Mouse (Mus musculus) induced T-regulatory cell, adult 2 months (primary cell): ENCODE results near the gene P2rx1.

Experiments
- DNase-seq: peaks from one replicate; pipeline ENCODE4 v3.0.0-alpha.2; 2012; ENCODE audit warnings: low read depth

Gene P2rx1

DNA sequence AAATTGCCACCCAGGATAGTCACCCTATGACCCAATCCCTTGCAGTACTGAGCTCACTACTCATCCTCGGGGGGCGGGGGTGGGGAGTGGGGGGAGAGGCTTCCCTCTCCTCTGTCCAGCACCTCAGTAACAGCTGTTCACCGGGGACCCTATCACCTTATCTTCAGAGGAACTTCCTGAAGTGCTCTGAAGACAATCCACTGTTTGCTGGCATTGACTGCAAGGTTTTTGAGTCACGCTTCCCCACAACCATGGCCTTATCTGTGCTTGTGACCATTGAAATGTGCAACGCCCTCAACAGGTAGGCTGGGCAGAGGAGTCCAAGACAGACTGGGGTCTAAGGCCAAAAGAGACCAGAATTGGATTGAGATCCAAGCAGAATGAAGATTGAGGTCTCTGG is 11.1 kb upstream of the P2rx1 start:
- no peak for DNase-seq

DNA sequence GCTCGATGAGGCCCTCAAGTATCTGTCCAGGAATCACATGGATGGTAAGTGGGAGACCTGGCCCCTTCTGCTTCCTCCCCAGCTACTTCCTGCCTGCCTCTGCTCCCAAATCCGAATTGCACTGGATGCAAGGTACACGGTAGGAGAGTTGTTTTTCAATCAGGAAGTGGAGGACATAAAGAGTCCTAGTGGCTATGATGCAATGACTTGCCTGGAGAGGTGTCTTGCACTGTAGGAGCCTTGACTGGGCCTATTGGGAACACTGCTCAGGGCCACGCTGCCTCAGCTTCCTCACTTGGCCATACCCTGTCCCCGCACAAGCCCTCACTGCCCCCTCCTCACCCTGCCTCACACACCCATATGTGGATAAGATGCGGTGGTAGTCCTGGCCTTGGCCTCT is 9.9 kb upstream of the P2rx1 start:
- DNase-seq = no peak

DNA sequence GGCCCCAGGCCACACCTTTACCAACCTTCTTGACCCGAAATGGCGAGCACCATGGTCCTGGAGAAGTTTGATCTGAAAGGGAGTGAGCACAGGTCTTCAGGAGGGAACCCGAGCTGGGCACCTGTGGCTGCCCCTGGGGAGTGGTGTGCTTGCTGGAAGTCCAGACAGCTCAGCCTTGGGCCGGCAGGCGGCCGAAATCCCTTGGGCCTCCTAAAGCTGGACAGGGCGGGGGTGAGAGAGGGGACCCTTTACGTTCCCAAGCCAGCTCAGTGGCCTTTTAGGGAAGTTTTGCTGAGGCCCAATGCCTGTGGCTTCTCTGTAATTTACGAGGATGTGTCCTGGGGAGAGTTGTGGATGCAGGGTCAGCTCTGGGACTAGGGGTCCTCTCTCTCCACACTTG is 8.2 kb upstream of the P2rx1 start:
- no peak for DNase-seq

DNA sequence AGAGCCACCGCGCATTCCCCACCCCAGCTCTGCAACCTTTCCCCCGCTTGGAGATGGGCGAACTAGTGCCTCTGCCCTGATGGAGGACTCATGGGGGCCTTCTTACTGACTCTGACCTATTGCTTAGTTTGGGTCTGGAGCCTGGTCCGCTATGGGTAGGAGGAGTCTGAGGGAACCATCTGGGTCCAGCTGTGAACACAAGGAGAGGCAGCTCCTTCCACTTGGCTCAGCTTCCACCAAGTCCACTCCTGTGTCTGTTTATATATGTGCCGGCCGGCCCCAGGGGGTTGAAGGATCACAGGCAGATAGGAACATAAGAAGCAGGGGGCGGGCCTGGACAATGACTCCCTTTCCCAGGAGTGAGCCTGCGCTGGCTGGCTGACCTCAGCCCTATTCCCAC is 6.9 kb upstream of the P2rx1 start:
- DNase-seq = no peak

DNA sequence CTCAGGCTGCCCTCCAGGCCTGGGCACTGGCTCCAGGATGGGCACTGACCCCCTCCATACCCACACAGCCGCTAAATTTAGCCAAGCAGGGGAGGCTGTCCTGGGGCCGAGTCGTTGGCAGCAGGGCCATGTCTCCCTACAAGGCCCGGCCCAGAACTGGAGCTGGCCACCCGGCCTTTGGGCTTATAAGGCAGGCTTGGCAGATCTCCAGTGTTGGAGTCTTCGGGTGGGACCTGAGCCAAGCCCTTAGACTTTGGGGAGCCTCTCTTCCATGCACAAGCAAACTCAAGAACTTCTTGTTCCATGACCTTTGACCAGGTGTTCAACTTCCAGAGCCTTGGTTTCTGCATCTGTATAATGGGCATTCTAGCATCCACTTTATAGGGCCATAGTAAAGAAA is 2.6 kb upstream of the P2rx1 start:
- DNase-seq = no peak

DNA sequence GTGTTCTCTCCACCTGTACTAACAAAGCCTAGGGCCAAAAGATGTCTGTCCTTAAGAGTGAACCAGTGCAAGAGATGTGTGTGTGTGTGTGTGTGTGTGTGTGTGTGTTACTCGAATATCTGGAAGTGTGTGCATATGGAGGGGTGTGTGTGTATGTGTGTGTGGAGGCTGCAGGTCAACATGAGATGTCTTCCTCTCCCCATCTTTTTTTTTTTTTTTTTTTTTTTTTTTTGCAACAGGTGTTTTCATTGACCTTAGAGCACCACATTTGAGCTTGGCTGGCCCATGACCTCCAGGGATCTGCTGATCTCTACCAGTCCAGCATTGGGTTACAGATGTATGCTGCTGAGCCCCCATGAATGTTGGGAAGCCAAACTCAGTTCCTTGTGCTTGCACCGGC is 2.1 kb upstream of the P2rx1 start:
- DNase-seq = no peak

DNA sequence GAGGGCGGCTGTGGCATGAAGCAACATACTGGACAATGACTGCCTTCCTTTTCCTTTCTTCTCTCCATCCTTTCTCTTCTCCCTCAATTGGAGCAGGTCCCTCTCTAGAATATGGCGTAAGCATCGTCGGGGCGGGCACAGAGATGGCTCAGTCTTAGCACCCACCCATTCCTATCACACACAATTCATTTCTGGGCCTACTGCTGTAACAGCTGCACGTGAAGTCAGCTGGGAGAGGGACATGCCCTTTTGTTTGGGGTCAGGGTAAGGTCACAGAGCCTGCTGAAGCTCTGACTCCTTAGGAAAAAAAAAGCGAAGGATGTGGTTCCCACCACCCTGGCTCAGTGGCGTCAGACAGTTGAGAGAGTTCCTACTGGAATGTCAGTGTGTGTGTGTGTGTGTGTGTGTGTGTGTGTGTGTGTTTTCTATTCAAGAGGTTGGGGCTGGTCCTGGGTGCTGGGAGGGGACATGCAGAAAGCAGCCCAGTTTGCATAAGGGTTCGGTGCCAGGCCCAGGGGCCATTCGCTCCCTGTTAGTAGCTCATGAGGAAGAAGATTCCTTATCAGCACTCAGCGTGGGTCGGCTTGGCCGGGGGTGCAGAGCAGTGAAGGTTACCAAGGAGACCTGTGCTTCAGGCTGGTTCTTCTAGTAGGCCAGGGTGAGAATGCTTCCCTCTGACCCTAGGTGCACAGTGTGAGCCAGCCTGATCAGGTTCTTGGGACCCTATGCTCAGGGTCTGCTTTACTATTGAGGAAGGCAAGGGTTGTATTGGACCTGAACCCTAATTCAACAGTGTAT is 1.2 kb upstream of the P2rx1 start:
- no peak for DNase-seq

DNA sequence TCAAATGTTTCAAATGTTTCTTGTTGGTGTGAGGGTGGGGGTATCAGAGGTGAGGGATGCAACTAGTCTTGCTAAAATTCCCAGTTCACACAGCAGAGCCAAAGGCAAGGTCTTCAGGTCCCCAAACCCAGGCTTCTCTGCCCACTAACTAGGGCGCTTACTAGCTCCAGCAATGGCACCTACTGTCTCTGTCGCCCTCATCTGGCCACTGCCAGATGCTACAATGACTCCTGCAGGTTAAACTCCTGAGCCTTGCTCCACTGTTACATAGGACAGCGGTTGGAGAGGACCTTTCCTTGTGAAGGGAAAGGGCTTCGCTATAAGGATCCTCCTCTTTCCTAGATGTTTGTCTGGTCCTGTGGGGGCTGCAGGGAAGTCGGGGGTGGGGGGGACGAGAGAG is 2.1 kb downstream of the P2rx1 start:
- DNase-seq = peak; percentile 81

DNA sequence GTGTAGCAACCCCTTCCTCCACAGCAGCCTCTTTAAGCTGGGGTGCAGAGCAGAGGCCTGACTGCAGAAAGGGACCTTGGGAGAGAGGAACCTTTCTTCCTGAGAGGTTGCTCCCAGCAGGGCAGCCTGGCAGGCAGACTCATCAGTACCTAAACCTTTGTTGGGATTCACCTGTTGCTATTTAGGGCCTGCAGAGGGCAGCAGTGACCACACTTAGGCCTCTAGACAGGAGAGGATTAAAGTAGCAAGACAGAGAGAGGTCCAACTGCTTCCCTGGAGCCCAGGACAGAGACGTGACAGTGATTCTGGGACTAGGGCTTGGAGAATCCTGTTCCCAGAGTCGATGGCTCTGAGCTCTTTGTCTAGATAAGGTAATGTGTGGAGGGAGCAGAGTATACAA is 7.5 kb downstream of the P2rx1 start:
- peak; percentile 89 for DNase-seq

DNA sequence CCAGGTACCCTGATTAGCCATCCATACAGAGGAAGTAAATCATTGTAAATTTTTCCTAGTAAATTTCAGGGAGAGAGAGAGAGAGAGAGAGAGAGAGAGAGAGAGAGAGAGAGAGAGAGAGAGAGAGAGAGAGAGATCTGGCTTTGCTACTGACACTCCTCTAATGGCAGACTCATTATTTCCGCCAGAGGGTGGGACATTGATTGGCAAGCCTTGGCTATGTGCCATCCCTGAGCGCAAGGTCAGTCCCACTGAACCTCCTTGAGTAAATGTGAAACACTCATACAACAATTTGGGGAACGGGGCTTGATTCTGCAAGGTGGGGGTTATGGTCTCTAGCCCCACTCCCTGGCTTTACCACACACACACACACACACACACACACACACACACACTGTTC is 8.2 kb downstream of the P2rx1 start:
- no peak for DNase-seq

DNA sequence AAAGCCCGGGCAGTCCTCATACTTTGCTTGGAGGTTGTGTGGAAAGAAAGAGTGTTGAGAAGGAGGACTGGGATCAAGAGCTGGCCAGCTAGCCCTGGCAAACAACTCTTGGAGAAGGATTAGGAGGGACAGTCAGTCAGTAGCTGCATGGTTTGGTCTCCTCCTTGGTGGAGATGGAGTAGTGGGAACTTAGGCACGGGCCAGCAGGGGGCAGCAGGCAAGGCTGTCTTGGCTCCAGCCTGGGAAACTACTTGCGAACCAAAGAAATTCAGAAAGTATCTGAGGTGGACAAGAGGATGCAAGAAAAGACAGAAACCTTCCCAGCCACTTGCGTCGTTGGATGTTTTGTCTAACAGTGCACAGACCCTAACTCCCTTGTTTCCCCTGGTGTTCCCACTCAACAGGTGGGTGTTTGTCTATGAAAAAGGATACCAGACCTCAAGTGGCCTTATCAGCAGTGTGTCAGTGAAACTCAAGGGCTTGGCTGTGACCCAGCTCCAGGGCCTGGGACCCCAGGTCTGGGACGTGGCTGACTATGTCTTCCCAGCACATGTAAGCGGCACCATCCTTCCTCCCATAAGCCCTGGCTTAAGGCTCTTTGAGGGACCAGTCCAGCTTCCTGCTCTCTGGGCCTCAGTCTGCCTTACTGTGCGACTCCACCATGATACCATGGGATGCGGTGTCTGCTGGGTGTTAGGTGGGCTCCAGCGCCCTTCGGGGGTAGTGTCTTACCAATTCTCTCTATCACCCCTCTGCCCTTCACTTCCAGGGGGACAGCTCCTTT is 9.0 kb downstream of the P2rx1 start:
- peak; percentile 77 for DNase-seq

DNA sequence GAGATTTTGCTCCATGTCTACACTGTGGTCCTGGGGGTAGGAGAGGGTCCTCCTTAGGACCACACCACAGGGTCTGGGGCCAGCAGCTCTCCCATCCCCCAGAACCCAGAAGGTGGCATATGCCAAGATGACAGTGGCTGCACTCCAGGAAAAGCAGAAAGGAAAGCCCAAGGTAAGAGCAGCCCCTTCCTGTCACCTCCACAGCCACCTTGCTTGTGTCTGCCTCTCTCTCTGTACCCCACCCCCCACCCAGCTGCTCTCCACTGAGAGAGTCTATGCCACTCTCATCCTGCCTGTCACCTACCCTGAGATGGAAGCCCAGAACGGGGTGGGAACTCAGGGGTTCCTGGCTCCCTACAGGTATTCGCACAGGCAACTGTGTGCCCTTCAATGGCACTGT is 9.9 kb downstream of the P2rx1 start:
- DNase-seq = no peak

DNA sequence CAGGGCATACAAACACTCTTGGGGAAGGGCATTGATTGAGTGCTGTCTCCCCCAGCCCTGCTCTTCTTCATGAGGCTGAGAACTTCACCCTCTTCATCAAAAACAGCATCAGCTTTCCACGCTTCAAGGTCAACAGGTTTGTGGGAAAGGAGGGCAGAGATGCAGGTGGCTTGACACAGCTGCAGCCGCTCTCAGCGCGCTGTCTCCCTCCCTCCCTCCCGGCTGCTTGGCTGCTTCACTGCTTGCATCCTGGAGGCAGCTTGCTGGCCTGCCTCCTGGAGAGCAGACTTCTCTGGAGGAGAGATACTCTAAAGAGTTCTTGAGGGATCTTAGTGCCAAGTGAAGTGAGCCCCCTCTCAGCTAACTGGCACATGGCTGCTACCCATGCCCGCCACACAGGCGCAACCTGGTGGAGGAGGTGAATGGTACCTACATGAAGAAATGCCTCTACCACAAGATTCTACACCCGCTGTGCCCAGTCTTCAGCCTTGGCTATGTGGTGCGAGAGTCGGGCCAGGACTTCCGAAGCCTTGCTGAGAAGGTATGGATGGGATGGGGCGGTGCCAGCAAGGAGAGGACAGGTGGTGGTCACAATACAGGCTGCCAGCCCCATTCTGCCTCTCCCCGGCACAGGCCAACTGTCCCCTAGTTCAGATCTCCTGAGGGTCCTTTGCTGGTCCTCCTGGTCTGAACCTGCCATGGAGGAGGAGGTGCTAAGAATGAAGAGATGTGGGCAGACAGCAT is 10.8 kb downstream of the P2rx1 start:
- no peak for DNase-seq

DNA sequence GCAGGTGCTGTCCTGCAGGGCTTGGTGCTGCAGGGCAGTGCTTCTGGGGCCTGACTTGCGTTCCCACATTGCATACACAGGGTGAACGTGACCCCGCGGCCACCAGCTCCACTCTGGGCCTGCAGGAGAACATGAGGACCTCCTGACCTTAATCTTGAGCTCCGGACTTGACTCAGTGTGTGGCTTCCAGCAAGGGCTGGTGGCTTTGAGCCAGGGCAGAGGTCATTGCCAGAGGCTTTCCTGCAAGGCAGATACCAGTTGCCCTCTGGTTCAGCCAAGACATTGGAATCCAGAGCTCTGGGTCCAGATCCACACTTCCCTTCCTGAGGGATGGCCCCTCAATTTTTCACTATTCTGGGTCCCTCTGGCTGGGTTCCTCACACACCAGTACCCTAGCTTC is 15.1 kb downstream of the P2rx1 start:
- no peak for DNase-seq

DNA sequence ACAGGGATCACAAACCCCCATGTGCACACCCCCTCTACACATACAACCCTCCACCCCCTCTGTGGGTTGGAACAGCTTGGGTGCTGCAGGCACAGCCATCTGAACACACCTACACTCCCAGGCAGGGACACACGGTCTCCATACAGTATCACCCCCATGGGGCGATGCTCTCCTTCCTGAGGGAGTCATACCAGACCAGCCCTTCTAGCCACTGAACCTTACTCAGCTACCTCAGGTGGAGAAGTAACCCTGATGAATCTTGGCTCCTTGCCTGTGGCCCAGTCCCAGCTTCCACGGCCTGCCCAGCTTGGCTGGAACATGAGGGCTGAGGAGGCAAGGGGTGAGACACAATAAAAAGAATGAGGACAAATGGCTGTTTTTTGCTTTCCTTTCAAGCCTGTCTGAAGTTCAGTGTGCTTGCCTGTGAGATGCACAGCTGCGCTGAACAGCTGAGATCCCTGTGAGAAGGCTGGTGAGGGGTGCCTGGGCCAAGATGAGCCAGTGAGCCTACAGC is 16.0 kb downstream of the P2rx1 start:
- no peak for DNase-seq

DNA sequence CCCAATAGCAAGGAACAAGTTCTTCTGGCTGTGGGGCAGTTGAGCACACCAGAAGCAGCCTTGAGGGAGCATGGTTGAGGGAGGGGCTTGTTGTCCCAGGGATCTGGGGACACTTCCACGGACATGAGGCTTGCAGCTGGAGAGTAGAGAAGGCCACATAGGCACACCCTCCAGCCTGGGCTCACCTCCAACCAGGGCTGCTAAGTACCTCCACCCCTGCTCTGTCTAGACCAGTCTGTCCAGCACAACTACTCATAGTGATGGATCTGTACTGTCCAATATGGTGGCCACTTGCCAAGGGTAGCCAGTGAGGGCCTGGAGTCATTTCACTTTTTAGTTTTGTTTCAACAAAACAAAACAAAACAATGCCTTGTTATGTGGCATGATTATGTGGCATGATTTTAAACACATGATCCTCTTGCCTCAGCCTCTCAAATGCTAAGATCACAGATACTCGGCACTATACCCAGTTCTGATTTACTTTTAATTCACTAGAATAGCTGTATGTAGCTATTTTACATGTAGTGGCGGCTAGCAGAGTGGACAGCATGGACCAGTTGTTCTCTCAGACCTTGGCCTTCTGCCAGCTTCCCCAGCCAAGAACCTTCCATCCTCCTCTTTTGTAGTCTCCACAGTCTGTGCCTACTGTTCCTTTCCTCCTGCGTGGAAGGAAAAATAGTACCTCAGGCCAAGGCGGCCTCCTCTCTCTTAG is 16.6 kb downstream of the P2rx1 start:
- no peak for DNase-seq

DNA sequence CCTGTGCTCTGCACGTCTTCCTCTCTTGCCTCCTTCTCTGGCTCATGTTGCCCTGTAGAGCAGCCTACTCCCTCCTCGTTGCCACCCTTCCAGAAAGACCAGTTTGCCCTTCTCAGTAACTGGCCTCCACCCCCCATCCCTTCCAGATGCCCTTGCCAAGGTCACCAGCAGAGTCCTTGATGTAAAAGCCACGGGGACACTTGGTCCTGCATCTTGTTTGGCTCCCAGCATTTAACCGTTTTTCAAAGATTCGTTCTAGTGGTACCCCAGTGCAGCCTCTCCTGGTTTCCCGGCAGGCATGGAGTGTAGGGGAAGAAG is 17.2 kb downstream of the P2rx1 start:
- DNase-seq = no peak

DNA sequence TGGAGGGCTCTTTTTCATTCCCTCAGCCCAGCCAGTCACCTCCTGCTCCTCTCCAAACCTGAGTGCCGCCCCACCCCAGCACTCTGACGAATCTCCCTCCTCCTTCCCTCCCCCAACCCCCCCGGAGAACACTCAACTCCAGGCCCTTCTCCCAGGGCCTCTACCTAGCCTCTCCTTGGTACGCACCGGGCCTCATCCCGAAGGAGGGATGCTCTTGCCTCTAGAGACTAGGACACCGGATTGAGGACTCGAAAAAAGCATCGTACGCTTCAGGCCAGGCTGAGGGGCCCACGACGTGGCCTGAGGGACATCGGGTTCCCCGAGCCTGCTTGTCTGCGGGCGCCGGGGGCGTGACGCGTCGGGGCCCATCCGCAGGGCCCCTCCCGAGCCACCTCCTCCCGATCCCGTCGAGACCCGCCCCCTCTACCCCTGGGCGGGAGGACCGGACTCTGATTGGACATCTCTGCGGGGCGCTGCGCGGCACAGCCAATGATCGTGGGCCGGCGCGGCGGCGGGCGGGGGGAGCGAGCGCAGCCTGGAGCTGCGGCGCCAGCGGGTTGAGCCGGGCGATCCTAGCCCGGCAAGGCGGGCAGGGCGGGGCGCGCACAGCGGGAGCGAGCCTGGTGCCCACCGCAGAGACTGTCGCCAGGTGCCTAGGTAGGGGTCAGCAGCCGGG is 19.7 kb downstream of the P2rx1 start, which contains the start of gene Camkk1:
Gene Camkk1, plus strand, starts transcription at position 538 of the 676 bp plus-strand sequence.
- DNase-seq = peak; percentile 96

DNA sequence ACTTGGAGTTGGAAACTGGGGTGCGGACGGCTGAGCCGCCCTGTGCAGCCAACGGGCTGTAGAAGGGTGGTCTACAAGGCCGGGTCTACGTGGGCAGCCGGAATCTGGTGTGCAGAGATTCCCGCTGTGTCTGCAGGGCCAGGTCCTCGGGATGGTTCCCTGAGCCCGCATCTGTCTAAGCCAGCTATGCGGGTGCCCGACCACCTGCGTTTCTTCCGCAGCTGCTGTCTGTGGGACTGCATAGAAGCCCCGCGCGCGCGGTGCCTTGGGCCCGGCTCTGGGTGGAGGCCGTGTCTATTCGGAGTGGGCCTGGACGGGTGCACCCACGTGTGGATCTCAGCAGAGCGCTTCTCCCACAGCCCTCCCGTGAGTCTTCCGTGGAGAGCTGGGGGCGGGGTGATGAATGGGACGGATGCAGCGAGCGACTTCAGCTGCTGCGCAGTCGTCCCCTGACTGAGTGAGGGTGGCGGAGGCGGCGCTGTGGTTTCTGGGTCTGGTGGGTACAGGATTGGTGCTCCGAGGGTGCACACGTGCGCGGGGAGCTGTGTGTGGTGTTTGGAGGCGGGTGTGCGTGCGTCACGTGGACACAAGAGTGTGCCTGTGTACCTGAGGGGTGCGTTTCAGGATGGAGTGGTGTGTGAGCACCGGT is 20.4 kb downstream of the P2rx1 start:
- DNase-seq = peak; percentile 92

DNA sequence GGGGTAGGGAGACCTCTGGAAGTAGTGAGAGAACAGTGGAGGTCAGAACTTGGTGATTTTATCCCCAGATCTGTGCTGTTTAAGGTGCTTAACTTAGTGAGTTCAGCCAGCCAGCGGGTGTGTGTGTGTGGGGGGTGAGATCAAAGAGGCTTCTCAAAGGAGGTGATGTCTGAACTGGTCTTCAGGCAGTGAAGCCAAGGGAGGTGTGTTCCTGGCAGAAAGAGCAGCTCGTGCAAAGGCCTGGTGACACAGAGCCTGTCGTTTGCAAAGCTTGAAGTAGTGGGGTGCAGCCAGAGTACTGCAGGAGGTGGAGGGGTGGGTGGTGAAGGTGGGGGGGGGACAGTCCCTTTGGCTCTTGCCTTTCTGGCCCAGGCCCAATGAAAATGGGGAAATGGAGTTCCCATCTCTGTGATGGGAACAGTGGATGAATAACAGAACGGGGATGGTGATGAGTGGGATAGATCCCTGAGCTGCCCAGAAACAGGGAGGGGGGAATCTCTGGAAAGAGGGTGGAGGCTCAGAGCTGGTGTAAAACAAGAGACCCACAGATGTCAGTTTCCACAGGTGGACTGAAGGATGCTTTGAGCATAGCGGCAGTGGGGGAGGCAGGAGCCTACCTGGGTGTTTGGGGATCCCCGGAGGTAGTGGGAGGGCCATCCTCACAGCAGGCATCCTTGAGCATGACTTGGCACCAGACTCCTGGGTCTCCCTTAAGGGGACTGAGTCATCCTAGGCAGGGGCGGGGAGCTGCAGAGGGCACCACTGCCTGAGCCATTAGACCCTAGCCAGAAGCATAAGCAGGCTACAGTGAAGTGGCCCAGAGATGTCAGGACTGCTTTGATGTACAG is 22.3 kb downstream of the P2rx1 start:
- DNase-seq = no peak
